ENCODE assay signal across 10 mouse cellular contexts in the genomic region with DNA sequence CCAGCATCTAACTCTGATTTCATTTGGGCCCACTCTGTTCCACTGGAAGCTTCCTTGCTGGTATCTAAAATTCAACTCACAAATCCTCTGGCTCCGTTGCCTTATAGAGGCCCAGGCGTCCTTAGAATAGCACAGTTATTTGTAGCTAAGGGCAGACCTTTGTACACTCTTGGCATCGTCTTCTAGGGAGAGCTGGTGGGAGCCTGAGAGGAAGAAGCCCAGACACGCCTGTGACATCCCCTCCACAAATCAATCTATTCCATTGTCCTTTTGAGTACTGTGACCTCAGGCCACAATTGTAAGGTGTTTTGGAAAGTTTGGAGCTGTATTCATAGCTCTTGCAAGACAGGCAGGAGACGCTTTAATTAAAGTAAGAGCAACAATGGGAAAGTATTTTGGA. TPM values are rescaled to one million over a fixed set of nuclear protein-coding genes. Genes with fewer than 3 reads are reported as not detected.
DNase-seq lines count a peak whose midpoint lies in the region; ATAC-seq lines count a peak whose summit lies in the region.
"Had no signal": no experiment of that assay in that cellular context is flagged by ENCODE, and none has a peak within 500 bp of the region (broad histone marks: within the 10 kb centered on the region; RNA-seq: fewer than 3 reads in every experiment).

No protein-coding gene starts in this region.

- H3K4me1 ChIP-seq in intestine, embryonic 15.5 days (replicated peaks), result peaks cover 8% of the 10 kb centered on the region; the same call in 1 of the 2 replicates
- peaks cover 11% of the 10 kb centered on the region; the same call in 1 of the 2 replicates for H3K4me1 ChIP-seq in intestine, embryonic 16.5 days (ENCODE audit: control insufficient read depth, insufficient read depth, low read length)
- H3K4me1 ChIP-seq in heart, embryonic 13.5 days, result peaks cover 47% of the 10 kb centered on the region

- H3K27ac ChIP-seq in intestine, embryonic 15.5 days, result peak overlapping the region; percentile 19; the same call in 1 of the 2 replicates
- H3K27ac ChIP-seq in intestine, embryonic 16.5 days (ENCODE audit: low read length), result no peak overlapping the region
- peak overlapping the region; percentile 49 for H3K27ac ChIP-seq in heart, embryonic 13.5 days (replicated peaks)
- H3K27ac ChIP-seq: limb, embryonic 13.5 days had no signal

- no peak for ATAC-seq in intestine, embryonic 15.5 days
- ATAC-seq in intestine, embryonic 16.5 days, result no peak
- no peak for ATAC-seq in heart, embryonic 13.5 days (ENCODE audit: extremely low read depth, insufficient number of reproducible peaks, low FRiP score, low TSS enrichment)

- H3K9me3 ChIP-seq in intestine, embryonic 15.5 days, result 0 out of 2 replicates have a peak, but pooled peaks cover 7% of the 10 kb centered on the region
- peaks cover 6% of the 10 kb centered on the region for H3K9me3 ChIP-seq in intestine, embryonic 16.5 days (ENCODE audit: control insufficient read depth, low read length)
- peaks cover 18% of the 10 kb centered on the region for H3K9me3 ChIP-seq in heart, embryonic 13.5 days

- WGBS in intestine, embryonic 15.5 days, result 67% methylated on average over 5 of the region's 5 CpGs
- WGBS in intestine, embryonic 16.5 days, result 72% methylated on average over 5 of the region's 5 CpGs
- WGBS in heart, embryonic 13.5 days, result 43% methylated on average over 5 of the region's 5 CpGs

- no peak overlapping the region for H3K4me2 ChIP-seq in intestine, embryonic 15.5 days (replicated peaks)
- H3K4me2 ChIP-seq in intestine, embryonic 16.5 days (ENCODE audit: low read depth, low read length), result no peak overlapping the region
- H3K4me2 ChIP-seq in heart, embryonic 13.5 days, result no peak overlapping the region
- H3K4me2 ChIP-seq: limb, embryonic 13.5 days had no signal

- DNase-seq in kidney, adult 18-20 months, result peak; percentile 37
- peak; percentile 49 to 55 for DNase-seq in lung, postnatal 4 days
- no peak for DNase-seq in frontal cortex, postnatal 36 days (ENCODE audit: low spot score in 2 of 2)
- DNase-seq in natural killer cell, adult 2 months (ENCODE audit: low spot score in 2 of 2), result no peak
- DNase-seq: retina, postnatal 1 day; thymus, postnatal 25 days had no signal

- no peaks in the 10 kb centered on the region for H3K27me3 ChIP-seq in intestine, embryonic 15.5 days (replicated peaks)
- H3K27me3 ChIP-seq in intestine, embryonic 16.5 days (replicated peaks; ENCODE audit: control insufficient read depth, insufficient read depth, low read length), result no peaks in the 10 kb centered on the region
- H3K27me3 ChIP-seq in heart, embryonic 13.5 days (replicated peaks), result no peaks in the 10 kb centered on the region
- H3K27me3 ChIP-seq: limb, embryonic 13.5 days had no signal

- H3K9ac ChIP-seq in intestine, embryonic 15.5 days, result no peak overlapping the region
- no peak overlapping the region for H3K9ac ChIP-seq in intestine, embryonic 16.5 days (ENCODE audit: low read depth, low read length)
- no peak overlapping the region for H3K9ac ChIP-seq in heart, embryonic 13.5 days
- H3K9ac ChIP-seq: limb, embryonic 13.5 days had no signal

- H3K4me3 ChIP-seq in intestine, embryonic 15.5 days (replicated peaks), result no peak overlapping the region
- no peak overlapping the region for H3K4me3 ChIP-seq in intestine, embryonic 16.5 days (ENCODE audit: low read length)
- no peak overlapping the region for H3K4me3 ChIP-seq in heart, embryonic 13.5 days
- H3K4me3 ChIP-seq: limb, embryonic 13.5 days had no signal

- H3K36me3 ChIP-seq in intestine, embryonic 15.5 days, result no peaks in the 10 kb centered on the region
- no peaks in the 10 kb centered on the region for H3K36me3 ChIP-seq in intestine, embryonic 16.5 days (ENCODE audit: control insufficient read depth, insufficient read depth, low read length)
- 0 out of 2 replicates have a peak, but pooled peaks cover 3% of the 10 kb centered on the region for H3K36me3 ChIP-seq in heart, embryonic 13.5 days

RNA-seq across cellular contexts. Expression of gene Plpp1, which starts 36.0 kb away (rescaled TPM):
- polyA plus RNA-seq in intestine, embryonic 15.5 days (2015; fragmentation: Nextera tagmentation; extraction: Ambion mirVana), result 83.2 and 84.5 TPM in 2 replicates
- polyA plus RNA-seq in intestine, embryonic 16.5 days (2015; fragmentation: Nextera tagmentation; extraction: Ambion mirVana), result 94.5 and 97.3 TPM in 2 replicates
- 49.9 and 54.1 TPM in 2 replicates for polyA plus RNA-seq in heart, embryonic 13.5 days (2015; fragmentation: Nextera tagmentation; extraction: Ambion mirVana)

Comparison
In these comparisons a context has a peak if more than half of its experiments do, and no peak if none do; other contexts are left out.
1. DNase-seq: peak in kidney, adult 18-20 months (single experiment) and lung, postnatal 4 days (2 of 2); none in frontal cortex, postnatal 36 days (0 of 2) and natural killer cell, adult 2 months (0 of 2).